Mouse (Mus musculus) frontal cortex, postnatal 36 days (tissue): ENCODE results near the gene Ece2.
A peak's percentile ranks its signal among the peaks of the same experiment; 100 is the strongest.

ENCODE experiments used
- DNase-seq, 2 experiments: peaks; one replicate each; pipeline ENCODE4 v3.0.0; 2022; ENCODE audit warnings: low spot score in 2 of 2

Ece2 gene

DNA sequence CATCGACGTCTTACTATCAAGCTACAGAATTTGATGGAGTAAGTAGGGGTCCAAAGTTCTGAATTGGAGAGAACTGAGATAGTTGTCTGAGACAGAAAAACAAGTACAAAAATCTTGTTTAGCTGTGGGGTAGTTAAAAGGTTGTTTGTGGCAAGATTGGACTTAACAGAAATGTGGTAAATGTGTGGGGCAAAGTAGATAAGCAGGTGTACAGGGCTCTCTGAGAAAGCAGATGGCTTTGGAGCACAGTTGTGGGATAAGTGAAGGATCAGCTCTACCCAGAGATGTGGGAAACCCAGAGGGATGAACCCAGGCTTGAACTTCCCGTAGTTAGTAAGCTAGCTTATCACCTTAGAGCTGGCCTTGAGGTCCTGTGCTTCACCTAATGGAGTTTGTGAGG is 61.1 kb downstream of the Ece2 start:
- no peak for DNase-seq

GRCm38 (mm10) chr16:20691617-20692016 is 62.0 kb downstream of the Ece2 start:
- DNase-seq = no peak

GRCm38 (mm10) chr16:20692241-20692965 is 62.8 kb downstream of the Ece2 start:
- no peak for DNase-seq

GRCm38 (mm10) chr16:20693111-20693701 is 63.6 kb downstream of the Ece2 start, which contains the start of gene Fam131a:
TSS of gene Fam131a (plus strand) at chr16:20693241.
- DNase-seq = peak; percentile 91 to 96

DNA sequence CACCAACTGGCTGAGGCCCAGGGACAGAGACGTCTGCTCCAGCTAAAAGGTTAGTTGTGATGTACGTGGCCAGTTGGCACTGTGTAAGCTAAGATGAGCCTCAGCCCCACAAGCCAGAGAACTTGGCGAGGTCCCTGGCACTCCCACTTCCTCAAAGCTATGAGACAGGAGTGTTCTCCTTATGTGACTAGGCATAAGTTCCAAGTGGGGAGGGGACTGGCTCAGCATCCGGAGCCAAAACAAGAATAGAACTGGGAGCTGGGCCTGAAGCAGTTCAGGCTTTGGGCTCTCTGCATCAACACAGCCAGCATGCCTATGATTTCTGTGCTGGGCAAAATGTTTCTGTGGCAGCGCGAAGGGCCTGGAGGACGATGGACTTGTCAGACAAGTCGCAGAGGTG is 65.2 kb downstream of the Ece2 start:
- DNase-seq = peak; percentile 80 to 88

- DNase-seq = peak; percentile 97 to 99
Observed at GRCm38 (mm10) chr16:20695622-20696323, 66.1 kb downstream of the Ece2 start.
